Mouse (Mus musculus): ENCODE data around the gene Dlx6. TPM values are rescaled to one million over a fixed set of nuclear protein-coding genes. Genes with fewer than 3 reads are reported as not detected.

Dlx6 gene
- polyA plus RNA-seq, 1 experiment, result not detected

DNA sequence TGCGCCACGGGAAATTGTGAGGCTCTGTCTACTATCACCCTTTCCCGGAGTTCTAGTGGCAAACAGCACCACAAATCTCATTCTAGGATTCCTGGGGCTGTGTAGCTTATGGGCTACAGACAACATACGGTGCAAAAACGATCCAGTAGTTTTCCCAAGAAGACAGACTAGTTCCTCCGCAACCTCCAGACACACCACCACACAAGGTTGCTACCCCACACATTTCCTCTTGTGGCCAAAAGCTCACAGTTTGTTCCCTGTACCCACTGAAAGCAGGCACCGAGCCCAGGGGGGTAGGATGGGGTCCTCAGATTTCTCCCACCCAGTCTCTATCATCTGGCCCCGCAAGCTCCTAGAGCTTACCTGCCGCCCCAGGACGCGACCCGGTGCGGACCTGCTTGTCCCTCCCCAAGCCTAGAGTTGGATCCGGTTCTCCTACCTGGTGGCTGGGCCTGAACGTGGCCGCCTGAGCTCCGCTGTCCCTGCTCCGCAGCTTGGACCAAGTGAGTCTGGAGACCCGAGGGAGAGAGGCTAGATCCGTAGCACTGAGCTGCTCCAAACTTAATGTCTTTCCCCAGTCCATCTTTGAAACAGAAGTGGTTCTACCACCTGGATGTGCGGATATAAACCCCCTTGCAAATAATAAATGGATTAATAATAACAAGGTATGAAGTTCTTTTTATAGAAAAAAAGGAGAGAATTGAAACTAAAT lies 1.9 kb upstream of the Dlx6 start:
- Histone ChIP-seq H3K4me3 (no peak overlapping the region), H3K36me3 (ENCODE audit: control insufficient read depth, insufficient read depth) (no peaks in the 10 kb centered on the region), H3K4me2 (ENCODE audit: low read depth) (no peak overlapping the region), H3K27me3 (ENCODE audit: control insufficient read depth, insufficient read depth, insufficient read length) (peaks cover 49% of the 10 kb centered on the region), H3ac (ENCODE audit: control insufficient read depth, insufficient read length) (no peak overlapping the region), H3K79me2 (ENCODE audit: control insufficient read depth, insufficient read depth) (no peaks in the 10 kb centered on the region)
- TF ChIP-seq MYOD1 (IDR thresholded peaks at IDR 0.05; ENCODE audit: control insufficient read depth in 1 of 3, insufficient read length in 2 of 3, low read depth in 2 of 3), result no peak
- TF ChIP-seq CEBPB (IDR thresholded peaks at IDR 0.05; ENCODE audit: insufficient read depth, poor library complexity, severe bottlenecking), result no peak
- no peak for TF ChIP-seq MYOG (IDR thresholded peaks at IDR 0.05; ENCODE audit: control insufficient read depth in 1 of 3, insufficient read depth in 1 of 3, insufficient read length in 2 of 3, low read depth in 2 of 3)
- no peak for TF ChIP-seq MAX (IDR thresholded peaks at IDR 0.05; ENCODE audit: low read depth)
- TF ChIP-seq TCF12 (IDR thresholded peaks at IDR 0.05; ENCODE audit: insufficient read depth, poor library complexity, severe bottlenecking), result no peak
- no peak for TF ChIP-seq REST (IDR thresholded peaks at IDR 0.05; ENCODE audit: insufficient read depth, insufficient read length)
- no peak for TF ChIP-seq TCF3 (IDR thresholded peaks at IDR 0.05; ENCODE audit: insufficient read length, low read depth)
- no peak for TF ChIP-seq SRF (IDR thresholded peaks at IDR 0.05; ENCODE audit: control insufficient read depth, insufficient read length, low read depth)
- no peak for TF ChIP-seq POLR2A (IDR thresholded peaks at IDR 0.05; ENCODE audit: insufficient read length, low read depth)
- no peak for TF ChIP-seq USF1 (IDR thresholded peaks at IDR 0.05; ENCODE audit: low read depth)
- TF ChIP-seq E2F4 (IDR thresholded peaks at IDR 0.05; ENCODE audit: insufficient read depth), result no peak
- no peak for TF ChIP-seq POLR2AphosphoS2 (IDR thresholded peaks at IDR 0.05; ENCODE audit: insufficient read length, low read depth)

GRCm38 (mm10) chr6:6861798-6862428 lies 1.2 kb upstream of the Dlx6 start:
- Histone ChIP-seq H3ac (ENCODE audit: control insufficient read depth, insufficient read length) (no peak overlapping the region), H3K36me3 (ENCODE audit: control insufficient read depth, insufficient read depth) (no peaks in the 10 kb centered on the region), H3K79me2 (ENCODE audit: control insufficient read depth, insufficient read depth) (no peaks in the 10 kb centered on the region), H3K4me3 (no peak overlapping the region), H3K27me3 (ENCODE audit: control insufficient read depth, insufficient read depth, insufficient read length) (peaks cover 44% of the 10 kb centered on the region), H3K4me2 (ENCODE audit: low read depth) (no peak overlapping the region)
- TF ChIP-seq MAX (IDR thresholded peaks at IDR 0.05; ENCODE audit: low read depth) (no peak), MYOD1 (IDR thresholded peaks at IDR 0.05; ENCODE audit: control insufficient read depth in 1 of 3, insufficient read length in 2 of 3, low read depth in 2 of 3) (no peak), TCF12 (IDR thresholded peaks at IDR 0.05; ENCODE audit: insufficient read depth, poor library complexity, severe bottlenecking) (no peak), POLR2A (IDR thresholded peaks at IDR 0.05; ENCODE audit: insufficient read length, low read depth) (no peak), TCF3 (IDR thresholded peaks at IDR 0.05; ENCODE audit: insufficient read length, low read depth) (no peak), USF1 (IDR thresholded peaks at IDR 0.05; ENCODE audit: low read depth) (no peak), POLR2AphosphoS2 (IDR thresholded peaks at IDR 0.05; ENCODE audit: insufficient read length, low read depth) (no peak), E2F4 (IDR thresholded peaks at IDR 0.05; ENCODE audit: insufficient read depth) (no peak), MYOG (IDR thresholded peaks at IDR 0.05; ENCODE audit: control insufficient read depth in 1 of 3, insufficient read depth in 1 of 3, insufficient read length in 2 of 3, low read depth in 2 of 3) (no peak), SRF (IDR thresholded peaks at IDR 0.05; ENCODE audit: control insufficient read depth, insufficient read length, low read depth) (no peak), CEBPB (IDR thresholded peaks at IDR 0.05; ENCODE audit: insufficient read depth, poor library complexity, severe bottlenecking) (no peak), REST (IDR thresholded peaks at IDR 0.05; ENCODE audit: insufficient read depth, insufficient read length) (no peak)

DNA sequence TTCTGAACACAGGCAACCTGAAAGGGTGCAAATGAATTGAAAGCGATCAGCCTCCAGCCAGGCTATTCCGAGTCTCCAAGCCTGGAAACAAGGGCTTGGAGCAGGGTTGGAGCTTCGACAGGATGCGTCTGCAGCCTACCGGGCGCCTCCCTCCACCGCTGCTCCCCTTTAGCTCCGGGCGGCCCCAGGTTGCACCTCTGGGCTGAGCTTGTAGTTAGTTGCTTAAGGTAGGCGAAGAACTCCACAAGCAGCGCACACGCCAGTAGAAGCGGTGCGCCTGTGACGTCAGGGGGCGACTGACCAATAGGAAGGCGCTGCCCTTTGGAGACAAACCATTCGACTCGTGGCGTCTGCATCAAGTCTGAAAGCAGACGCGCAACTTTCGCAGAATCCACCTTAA lies 523 bp upstream of the Dlx6 start:
- Histone ChIP-seq H3K27me3 (ENCODE audit: control insufficient read depth, insufficient read depth, insufficient read length) (peaks cover 48% of the 10 kb centered on the region), H3K79me2 (ENCODE audit: control insufficient read depth, insufficient read depth) (no peaks in the 10 kb centered on the region), H3K36me3 (ENCODE audit: control insufficient read depth, insufficient read depth) (no peaks in the 10 kb centered on the region), H3K4me3 (no peak overlapping the region), H3K4me2 (ENCODE audit: low read depth) (no peak overlapping the region), H3ac (ENCODE audit: control insufficient read depth, insufficient read length) (no peak overlapping the region)
- TF ChIP-seq E2F4 (IDR thresholded peaks at IDR 0.05; ENCODE audit: insufficient read depth), result no peak
- no peak for TF ChIP-seq CEBPB (IDR thresholded peaks at IDR 0.05; ENCODE audit: insufficient read depth, poor library complexity, severe bottlenecking)
- TF ChIP-seq USF1 (IDR thresholded peaks at IDR 0.05; ENCODE audit: low read depth), result no peak
- no peak for TF ChIP-seq POLR2AphosphoS2 (IDR thresholded peaks at IDR 0.05; ENCODE audit: insufficient read length, low read depth)
- TF ChIP-seq TCF3 (IDR thresholded peaks at IDR 0.05; ENCODE audit: insufficient read length, low read depth), result no peak
- no peak for TF ChIP-seq SRF (IDR thresholded peaks at IDR 0.05; ENCODE audit: control insufficient read depth, insufficient read length, low read depth)
- TF ChIP-seq MYOD1 (IDR thresholded peaks at IDR 0.05; ENCODE audit: control insufficient read depth in 1 of 3, insufficient read length in 2 of 3, low read depth in 2 of 3), result no peak
- no peak for TF ChIP-seq MYOG (IDR thresholded peaks at IDR 0.05; ENCODE audit: control insufficient read depth in 1 of 3, insufficient read depth in 1 of 3, insufficient read length in 2 of 3, low read depth in 2 of 3)
- TF ChIP-seq TCF12 (IDR thresholded peaks at IDR 0.05; ENCODE audit: insufficient read depth, poor library complexity, severe bottlenecking), result no peak

GRCm38 (mm10) chr6:6863955-6864354 lies 821 bp downstream of the Dlx6 start:
- H3K4me3 ChIP-seq, result no peak overlapping the region
- H3K36me3 ChIP-seq (ENCODE audit: control insufficient read depth, insufficient read depth), result no peaks in the 10 kb centered on the region
- H3ac ChIP-seq (ENCODE audit: control insufficient read depth, insufficient read length), result no peak overlapping the region
- peaks cover 48% of the 10 kb centered on the region for H3K27me3 ChIP-seq (ENCODE audit: control insufficient read depth, insufficient read depth, insufficient read length)
- H3K4me2 ChIP-seq (ENCODE audit: low read depth), result no peak overlapping the region
- H3K79me2 ChIP-seq (ENCODE audit: control insufficient read depth, insufficient read depth), result no peaks in the 10 kb centered on the region
- TF ChIP-seq POLR2AphosphoS2 (IDR thresholded peaks at IDR 0.05; ENCODE audit: insufficient read length, low read depth) (no peak), TCF12 (IDR thresholded peaks at IDR 0.05; ENCODE audit: insufficient read depth, poor library complexity, severe bottlenecking) (no peak), E2F4 (IDR thresholded peaks at IDR 0.05; ENCODE audit: insufficient read depth) (no peak), MYOD1 (IDR thresholded peaks at IDR 0.05; ENCODE audit: control insufficient read depth in 1 of 3, insufficient read length in 2 of 3, low read depth in 2 of 3) (no peak), CEBPB (IDR thresholded peaks at IDR 0.05; ENCODE audit: insufficient read depth, poor library complexity, severe bottlenecking) (no peak), REST (IDR thresholded peaks at IDR 0.05; ENCODE audit: insufficient read depth, insufficient read length) (no peak), POLR2A (IDR thresholded peaks at IDR 0.05; ENCODE audit: insufficient read length, low read depth) (no peak), TCF3 (IDR thresholded peaks at IDR 0.05; ENCODE audit: insufficient read length, low read depth) (no peak), USF1 (IDR thresholded peaks at IDR 0.05; ENCODE audit: low read depth) (no peak), SRF (IDR thresholded peaks at IDR 0.05; ENCODE audit: control insufficient read depth, insufficient read length, low read depth) (no peak), MAX (IDR thresholded peaks at IDR 0.05; ENCODE audit: low read depth) (no peak), MYOG (IDR thresholded peaks at IDR 0.05; ENCODE audit: control insufficient read depth in 1 of 3, insufficient read depth in 1 of 3, insufficient read length in 2 of 3, low read depth in 2 of 3) (no peak)

Data from myocyte (in vitro differentiated cells).